Mouse (Mus musculus) bone marrow macrophage, adult 2 months (primary cell): ENCODE results near the gene Vars.

Experiments
- CTCF ChIP-seq: IDR thresholded peaks from 2 replicates; pipeline ENCODE4 v1.5.1; 2012; ENCODE audit warnings: low read depth, mild to moderate bottlenecking, low read length, moderate library complexity
- POLR2A ChIP-seq: IDR thresholded peaks from 2 replicates; pipeline ENCODE4 v1.6.1; 2012; ENCODE audit warnings: mild to moderate bottlenecking, low read depth, low read length, borderline replicate concordance

DNA sequence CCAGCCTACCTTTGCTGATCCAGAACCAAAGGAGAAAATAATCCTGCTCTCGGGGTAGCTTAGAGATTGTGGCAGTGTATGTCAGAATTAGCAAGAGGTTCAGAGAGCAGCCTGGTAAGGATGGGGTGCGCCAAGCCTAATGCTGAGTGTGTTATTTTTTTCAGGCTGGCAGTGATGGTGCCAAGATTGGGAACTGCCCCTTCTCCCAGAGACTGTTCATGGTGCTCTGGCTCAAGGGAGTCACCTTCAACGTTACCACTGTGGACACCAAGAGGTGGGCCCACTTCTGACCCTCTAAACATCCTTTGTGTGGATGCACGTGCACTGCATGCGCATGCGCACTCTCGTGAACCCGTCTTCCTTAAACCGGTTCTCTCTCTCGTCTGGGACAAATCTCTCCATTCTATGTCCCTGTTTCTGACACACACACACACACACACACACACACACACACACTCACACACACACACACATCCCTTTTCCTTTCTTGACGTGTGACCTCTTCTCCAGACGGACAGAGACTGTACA lies 51.5 kb downstream of the Vars start:
- TF ChIP-seq CTCF (no peak), POLR2A (no peak)
